Mouse (Mus musculus): ENCODE results near the gene Khdc1c. TPM values are rescaled to one million over a fixed set of nuclear protein-coding genes. Genes with fewer than 3 reads are reported as not detected.
"Not testable (repeated sequence)": the region's sequence is repeated elsewhere in the genome, so short reads cannot be mapped to it uniquely, and the experiment has no call there.

Gene Khdc1c
- polyA plus RNA-seq (2012; rRNA removed): 0.16 TPM in 1 of 2 replicates, not detected in the other

DNA sequence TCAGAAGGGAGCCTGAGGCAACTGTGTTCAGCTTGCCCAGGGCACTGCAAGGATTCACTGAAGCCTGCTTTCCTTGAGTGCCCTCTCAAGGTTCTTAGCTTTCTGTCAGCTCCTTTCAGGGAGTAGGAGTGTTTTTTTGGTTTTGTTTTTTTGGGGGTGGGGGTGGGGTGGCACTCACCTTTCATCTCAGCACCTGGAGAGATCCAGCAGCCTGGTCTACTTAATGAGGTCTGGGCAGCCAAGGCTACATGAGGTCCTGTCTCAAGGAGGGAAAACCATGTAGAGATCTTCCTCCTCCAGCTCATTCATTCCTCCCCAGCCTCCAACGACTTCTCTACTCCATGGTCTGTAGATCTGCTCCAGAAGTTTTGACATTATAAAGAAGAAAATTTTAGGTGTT lies at the start of gene Khdc1c:
Gene Khdc1c, plus strand, starts transcription at position 301 of the 400 bp plus-strand sequence.
- H3K4me1 ChIP-seq (ENCODE audit: control insufficient read depth, insufficient read depth, low read length); H3K36me3 ChIP-seq (ENCODE audit: control insufficient read depth, insufficient read depth, low read length); H3K27ac ChIP-seq (ENCODE audit: control insufficient read depth, insufficient read depth, low read depth, low read length); H3K27me3 ChIP-seq (ENCODE audit: control insufficient read depth, insufficient read depth, low read length); H3K4me3 ChIP-seq (ENCODE audit: control insufficient read depth, low read depth, low read length): not testable (repeated sequence)

DNA sequence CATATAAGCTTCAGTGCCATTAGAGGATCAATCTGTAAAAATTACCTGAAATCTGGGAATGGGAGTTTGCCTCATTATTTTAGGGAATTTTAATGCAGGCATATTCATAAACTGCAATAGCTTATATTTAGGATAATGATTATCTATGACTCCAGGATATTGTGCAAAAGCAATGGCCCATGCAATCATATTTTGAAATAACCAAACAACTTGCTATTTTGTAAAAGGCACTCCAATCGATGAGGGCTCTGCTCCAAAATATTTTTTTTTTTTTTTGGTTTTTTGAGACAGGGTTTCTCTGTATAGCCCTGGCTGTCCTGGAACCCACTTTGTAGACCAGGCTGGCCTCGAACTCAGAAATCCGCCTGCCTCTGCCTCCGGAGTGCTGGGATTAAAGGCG lies 47.9 kb upstream of the Khdc1c start:
- H3K27ac ChIP-seq (ENCODE audit: control insufficient read depth, insufficient read depth, low read depth, low read length); H3K4me3 ChIP-seq (ENCODE audit: control insufficient read depth, low read depth, low read length); H3K36me3 ChIP-seq (ENCODE audit: control insufficient read depth, insufficient read depth, low read length); H3K4me1 ChIP-seq (ENCODE audit: control insufficient read depth, insufficient read depth, low read length); H3K27me3 ChIP-seq (ENCODE audit: control insufficient read depth, insufficient read depth, low read length): not testable (repeated sequence)

DNA sequence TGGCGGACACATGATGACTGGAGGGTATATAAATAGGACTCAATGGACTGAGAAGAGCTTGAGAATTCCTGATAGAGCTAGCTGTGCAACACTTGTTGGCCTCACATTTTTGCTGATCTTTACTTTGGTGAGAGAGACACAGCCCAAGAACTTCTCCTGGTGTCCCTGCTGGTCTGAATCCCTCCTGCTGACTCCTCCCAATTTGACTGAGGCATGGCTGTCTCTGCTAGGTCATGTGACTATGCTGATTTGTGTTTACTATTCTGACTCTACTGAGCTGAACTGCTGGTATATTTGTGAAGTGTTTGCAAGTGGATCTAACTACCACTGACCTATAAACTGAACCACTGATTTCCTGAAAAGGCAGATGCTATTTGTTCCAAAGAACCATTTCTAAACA lies 46.5 kb upstream of the Khdc1c start:
- no peak for TF ChIP-seq CTCF (IDR thresholded peaks at IDR 0.05; ENCODE audit: control insufficient read depth, insufficient read depth, insufficient replicate concordance, low read depth, low read length)
- no peak for TF ChIP-seq POLR2A (IDR thresholded peaks at IDR 0.05; ENCODE audit: control insufficient read depth, low read depth, low read length)
- no peaks in the 10 kb centered on the region for H3K4me1 ChIP-seq (ENCODE audit: control insufficient read depth, insufficient read depth, low read length)
- no peak overlapping the region for H3K4me3 ChIP-seq (ENCODE audit: control insufficient read depth, low read depth, low read length)
- no peak overlapping the region for H3K27ac ChIP-seq (ENCODE audit: control insufficient read depth, insufficient read depth, low read depth, low read length)
- H3K27me3 ChIP-seq (ENCODE audit: control insufficient read depth, insufficient read depth, low read length): no peaks in the 10 kb centered on the region
- H3K36me3 ChIP-seq (ENCODE audit: control insufficient read depth, insufficient read depth, low read length): no peaks in the 10 kb centered on the region

DNA sequence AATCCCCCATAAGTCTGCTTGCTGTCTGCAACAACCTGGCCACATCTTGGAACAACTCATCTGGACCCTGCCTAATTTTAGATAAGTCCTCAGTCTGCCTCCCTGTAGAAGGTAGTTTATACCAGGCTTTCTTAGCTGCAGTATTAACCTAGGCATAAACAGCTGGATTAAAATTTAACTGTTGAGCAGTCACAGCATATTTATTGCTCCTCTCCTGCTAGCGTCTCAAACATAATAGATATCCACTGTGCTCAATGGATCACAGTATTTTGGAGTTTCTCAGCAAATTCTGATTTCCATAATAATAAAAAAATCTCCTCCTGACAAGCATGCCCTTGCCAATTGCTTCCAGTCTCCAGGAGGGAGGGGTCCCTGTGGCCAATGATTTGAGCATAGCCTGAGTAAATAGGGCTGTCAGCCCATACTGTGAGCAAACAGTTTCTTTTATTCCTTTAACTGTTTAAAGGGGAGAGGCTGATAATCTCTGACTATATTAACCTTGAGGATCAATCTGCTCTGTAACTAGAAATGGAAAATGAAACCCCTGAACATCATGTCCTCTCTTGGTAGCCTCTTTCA lies 44.0 kb upstream of the Khdc1c start:
- H3K27ac ChIP-seq (ENCODE audit: control insufficient read depth, insufficient read depth, low read depth, low read length): no peak overlapping the region
- H3K27me3 ChIP-seq (ENCODE audit: control insufficient read depth, insufficient read depth, low read length): no peaks in the 10 kb centered on the region
- no peaks in the 10 kb centered on the region for H3K4me1 ChIP-seq (ENCODE audit: control insufficient read depth, insufficient read depth, low read length)
- no peak overlapping the region for H3K4me3 ChIP-seq (ENCODE audit: control insufficient read depth, low read depth, low read length)
- H3K36me3 ChIP-seq (ENCODE audit: control insufficient read depth, insufficient read depth, low read length): no peaks in the 10 kb centered on the region
- TF ChIP-seq POLR2A (IDR thresholded peaks at IDR 0.05; ENCODE audit: control insufficient read depth, low read depth, low read length) (no peak), CTCF (IDR thresholded peaks at IDR 0.05; ENCODE audit: control insufficient read depth, insufficient read depth, insufficient replicate concordance, low read depth, low read length) (no peak)

DNA sequence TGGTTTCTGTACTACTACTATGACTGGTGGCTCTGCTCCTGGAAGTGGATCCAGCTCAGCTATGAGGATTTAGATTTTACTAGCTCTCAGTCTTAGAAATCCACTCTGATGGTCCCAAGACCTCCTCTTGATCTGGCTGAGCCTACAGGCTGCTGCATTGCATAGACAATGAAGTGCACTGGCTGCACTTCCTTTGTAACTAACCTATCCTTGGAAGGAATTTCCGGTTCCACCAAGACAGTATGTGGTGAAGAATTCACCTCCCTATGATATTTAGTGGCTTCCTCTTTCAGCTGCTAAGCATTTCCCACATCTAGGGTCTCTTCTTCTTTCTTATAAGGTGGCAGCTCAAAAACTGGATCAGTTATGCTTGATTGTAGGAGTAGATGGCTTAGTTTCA lies 43.5 kb upstream of the Khdc1c start:
- Histone ChIP-seq H3K4me3 (ENCODE audit: control insufficient read depth, low read depth, low read length) (no peak overlapping the region), H3K27me3 (ENCODE audit: control insufficient read depth, insufficient read depth, low read length) (no peaks in the 10 kb centered on the region), H3K36me3 (ENCODE audit: control insufficient read depth, insufficient read depth, low read length) (no peaks in the 10 kb centered on the region), H3K27ac (ENCODE audit: control insufficient read depth, insufficient read depth, low read depth, low read length) (no peak overlapping the region), H3K4me1 (ENCODE audit: control insufficient read depth, insufficient read depth, low read length) (no peaks in the 10 kb centered on the region)
- TF ChIP-seq POLR2A (IDR thresholded peaks at IDR 0.05; ENCODE audit: control insufficient read depth, low read depth, low read length): no peak
- TF ChIP-seq CTCF (IDR thresholded peaks at IDR 0.05; ENCODE audit: control insufficient read depth, insufficient read depth, insufficient replicate concordance, low read depth, low read length): no peak

DNA sequence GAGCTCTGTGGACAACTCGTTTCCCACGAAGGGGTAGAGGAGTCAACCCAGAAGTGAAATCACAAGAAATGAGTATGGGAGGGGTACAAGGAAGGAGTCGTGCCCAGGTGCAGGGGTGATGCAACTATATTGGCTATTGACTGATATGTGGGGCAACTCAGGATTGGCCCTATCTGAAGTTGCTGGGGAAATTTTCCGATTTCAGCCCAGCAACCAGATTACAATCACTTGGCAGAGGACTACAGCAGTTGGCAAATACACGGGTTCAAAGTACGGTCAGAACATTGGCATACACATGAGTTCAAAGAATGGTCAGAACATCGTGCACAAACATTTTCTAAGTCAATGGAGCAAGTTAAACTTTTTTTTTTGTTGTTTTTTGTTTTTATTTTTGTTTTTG lies 41.4 kb upstream of the Khdc1c start:
- H3K27me3 ChIP-seq (ENCODE audit: control insufficient read depth, insufficient read depth, low read length): no peaks in the 10 kb centered on the region
- no peaks in the 10 kb centered on the region for H3K4me1 ChIP-seq (ENCODE audit: control insufficient read depth, insufficient read depth, low read length)
- no peaks in the 10 kb centered on the region for H3K36me3 ChIP-seq (ENCODE audit: control insufficient read depth, insufficient read depth, low read length)
- no peak for TF ChIP-seq CTCF (IDR thresholded peaks at IDR 0.05; ENCODE audit: control insufficient read depth, insufficient read depth, insufficient replicate concordance, low read depth, low read length)
- no peak overlapping the region for H3K4me3 ChIP-seq (ENCODE audit: control insufficient read depth, low read depth, low read length)
- H3K27ac ChIP-seq (ENCODE audit: control insufficient read depth, insufficient read depth, low read depth, low read length): no peak overlapping the region

DNA sequence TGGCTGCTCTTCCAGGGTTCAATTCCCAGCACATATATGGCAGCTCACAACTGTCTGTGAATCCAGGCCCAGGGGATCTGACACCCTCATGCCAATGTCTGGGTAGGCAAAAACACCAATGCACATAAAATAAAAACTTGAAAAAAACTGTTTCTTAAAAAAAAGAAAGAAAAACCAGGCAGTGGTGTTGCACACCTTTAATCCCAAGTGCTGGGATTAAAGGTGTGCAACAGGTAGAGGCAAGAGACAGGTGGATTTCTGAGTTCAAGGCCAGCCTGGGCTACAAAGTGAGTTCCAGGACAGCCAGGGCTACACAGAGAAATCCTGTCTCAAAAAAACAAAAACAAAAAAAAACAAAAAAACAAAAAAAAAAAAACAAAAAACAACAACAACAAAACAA lies 37.0 kb upstream of the Khdc1c start:
- not testable (repeated sequence) for H3K36me3 ChIP-seq (ENCODE audit: control insufficient read depth, insufficient read depth, low read length); H3K4me3 ChIP-seq (ENCODE audit: control insufficient read depth, low read depth, low read length); H3K4me1 ChIP-seq (ENCODE audit: control insufficient read depth, insufficient read depth, low read length); H3K27ac ChIP-seq (ENCODE audit: control insufficient read depth, insufficient read depth, low read depth, low read length); H3K27me3 ChIP-seq (ENCODE audit: control insufficient read depth, insufficient read depth, low read length)

DNA sequence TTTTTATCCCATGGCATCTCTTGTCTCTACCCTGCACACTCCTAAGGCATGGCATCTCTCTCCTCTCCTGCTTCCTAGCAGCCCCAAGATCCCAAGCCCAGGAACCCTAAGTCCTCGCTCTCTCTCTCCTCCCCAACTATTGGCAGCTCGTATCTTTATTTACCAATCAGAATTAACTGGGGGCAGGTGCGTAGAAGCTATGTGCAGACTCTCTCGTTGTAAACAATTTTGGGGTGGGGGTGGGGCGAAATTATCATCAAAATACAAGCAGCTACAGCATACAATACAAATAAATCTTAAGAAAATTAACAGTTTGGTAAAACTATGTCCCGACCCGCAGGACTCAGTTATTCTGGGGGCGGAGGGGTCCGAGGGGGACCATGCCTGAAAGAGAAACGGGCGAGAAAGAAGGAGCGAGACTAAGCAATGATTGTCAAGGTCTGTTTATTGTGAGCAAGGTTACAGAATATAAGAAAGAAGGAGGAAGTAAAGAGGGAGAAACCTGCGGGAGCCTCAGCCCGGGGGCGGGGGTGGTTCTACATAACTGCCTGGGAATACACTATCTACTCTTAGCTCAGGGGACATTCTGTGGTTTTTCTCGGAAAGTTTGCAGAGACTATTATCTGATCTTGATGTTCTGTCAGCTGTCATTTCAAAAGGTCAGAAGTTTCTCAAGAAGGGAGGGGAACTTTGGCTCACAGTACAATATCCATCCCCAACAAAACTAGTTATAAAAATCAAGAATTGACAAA lies 34.7 kb upstream of the Khdc1c start:
- Histone ChIP-seq H3K36me3 (ENCODE audit: control insufficient read depth, insufficient read depth, low read length) (no peaks in the 10 kb centered on the region), H3K4me1 (ENCODE audit: control insufficient read depth, insufficient read depth, low read length) (peaks cover 3% of the 10 kb centered on the region), H3K27ac (ENCODE audit: control insufficient read depth, insufficient read depth, low read depth, low read length) (no peak overlapping the region), H3K27me3 (ENCODE audit: control insufficient read depth, insufficient read depth, low read length) (no peaks in the 10 kb centered on the region), H3K4me3 (ENCODE audit: control insufficient read depth, low read depth, low read length) (peak overlapping the region; percentile 12)
- TF ChIP-seq CTCF (IDR thresholded peaks at IDR 0.05; ENCODE audit: control insufficient read depth, insufficient read depth, insufficient replicate concordance, low read depth, low read length) (no peak), POLR2A (IDR thresholded peaks at IDR 0.05; ENCODE audit: control insufficient read depth, low read depth, low read length) (no peak)
